Mouse (Mus musculus): ENCODE results near the gene Eef1akmt2. TPM values are rescaled to one million over a fixed set of nuclear protein-coding genes. Genes with fewer than 3 reads are reported as not detected.
A peak's percentile ranks its signal among the peaks of the same experiment; 100 is the strongest.

Gene Eef1akmt2
- polyA plus RNA-seq (2015; fragmentation: Nextera tagmentation; extraction: Ambion mirVana) = 24.1 and 30.1 TPM in 2 replicates

DNA sequence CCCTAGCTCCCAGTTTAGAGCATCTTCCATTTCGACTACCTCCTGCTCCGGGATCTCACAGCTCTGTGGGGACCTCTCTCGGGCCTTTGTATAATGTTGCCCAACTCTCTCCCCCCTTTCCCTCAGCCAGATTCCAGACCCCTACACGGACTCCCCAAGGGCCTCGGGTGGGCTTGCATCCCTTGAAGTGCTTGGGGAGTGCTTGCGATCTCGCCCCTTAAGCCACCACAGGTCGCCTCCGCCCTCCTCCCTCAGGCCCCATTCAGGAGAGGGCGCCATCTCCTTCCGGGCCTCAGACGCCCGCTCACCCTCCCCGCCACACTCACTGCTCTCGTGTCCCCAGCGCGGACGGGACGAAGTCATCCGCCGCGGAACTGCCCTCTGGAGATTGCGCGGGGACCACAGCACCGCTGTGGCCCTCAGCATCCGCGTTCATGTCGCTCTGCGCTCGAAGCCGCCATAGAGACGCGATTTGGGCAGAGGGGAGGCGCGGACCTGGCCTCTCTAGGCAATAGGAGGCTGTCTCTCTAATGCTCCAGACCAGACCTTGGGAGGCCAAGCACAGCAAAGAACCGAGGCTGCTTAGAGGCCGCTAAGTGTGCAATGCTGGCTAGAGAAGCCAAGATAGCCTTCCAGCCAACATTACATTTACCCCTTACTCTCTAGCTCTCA is at the start of gene Eef1akmt2:
TSS of gene Eef1akmt2 (minus strand) at position 501 of the 672 bp plus-strand sequence.
- WGBS (ENCODE audit: insufficient replicate concordance) = under 1% methylated on average over 37 of the region's 37 CpGs
- H3K9ac ChIP-seq = peak within 1 kb of the TSS; percentile 86
- H3K9me3 ChIP-seq (replicated peaks) = no peaks in the 10 kb centered on the region
- no peaks in the 10 kb centered on the region for H3K27me3 ChIP-seq
- H3K4me3 ChIP-seq (replicated peaks) = peak within 1 kb of the TSS; percentile 79
- peak within 1 kb of the TSS; percentile 78 for H3K4me2 ChIP-seq
- H3K4me1 ChIP-seq (replicated peaks) = peaks cover 23% of the 10 kb centered on the region
- peaks cover 26% of the 10 kb centered on the region for H3K36me3 ChIP-seq
- H3K27ac ChIP-seq = peak within 1 kb of the TSS; percentile 91
- DNase-seq (peak; percentile 78), ATAC-seq (ENCODE audit: low read depth) (peak; percentile 94)

DNA sequence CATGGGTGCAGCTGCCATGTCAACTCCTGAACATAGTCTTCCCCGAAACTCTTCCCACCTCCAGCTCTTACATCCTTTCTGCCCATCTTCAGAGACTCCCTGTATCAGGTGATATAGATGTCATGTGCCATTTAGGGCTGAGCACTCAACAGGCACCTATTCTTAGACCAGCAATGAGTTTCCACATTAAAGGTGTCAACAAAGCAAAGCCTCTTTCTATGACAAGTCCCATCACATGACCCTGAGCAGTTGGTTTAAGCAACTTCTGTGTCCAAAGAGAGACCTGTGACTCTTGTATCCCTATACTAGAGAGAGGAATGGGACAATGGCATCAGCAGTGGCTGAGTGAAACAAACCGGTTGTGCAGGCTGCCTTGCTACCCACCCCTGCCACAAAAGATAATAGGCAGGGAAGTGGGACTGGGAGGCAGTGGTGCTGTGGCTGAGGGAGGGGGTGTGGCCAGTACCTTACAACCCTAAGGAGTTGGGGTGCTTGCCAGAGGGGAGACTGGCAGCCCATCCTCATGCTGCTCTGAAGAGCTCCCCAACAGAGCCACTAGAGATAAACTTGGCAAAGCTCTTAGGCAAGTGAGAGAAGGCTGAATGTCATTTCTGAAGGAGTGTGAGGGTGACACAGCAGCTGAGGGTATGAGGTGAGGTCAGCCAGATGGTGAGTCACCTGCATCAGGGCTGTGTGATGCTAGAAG is 48.5 kb upstream of the Eef1akmt2 start:
- Histone ChIP-seq H3K36me3 (no peaks in the 10 kb centered on the region), H3K4me3 (replicated peaks) (no peak overlapping the region), H3K9me3 (replicated peaks) (no peaks in the 10 kb centered on the region), H3K9ac (no peak overlapping the region), H3K4me2 (no peak overlapping the region), H3K4me1 (replicated peaks) (no peaks in the 10 kb centered on the region), H3K27ac (no peak overlapping the region), H3K27me3 (no peaks in the 10 kb centered on the region)
- WGBS (ENCODE audit: insufficient replicate concordance) = 28% methylated on average over 2 of the region's 2 CpGs
- DNase-seq (no peak), ATAC-seq (ENCODE audit: low read depth) (no peak)

DNA sequence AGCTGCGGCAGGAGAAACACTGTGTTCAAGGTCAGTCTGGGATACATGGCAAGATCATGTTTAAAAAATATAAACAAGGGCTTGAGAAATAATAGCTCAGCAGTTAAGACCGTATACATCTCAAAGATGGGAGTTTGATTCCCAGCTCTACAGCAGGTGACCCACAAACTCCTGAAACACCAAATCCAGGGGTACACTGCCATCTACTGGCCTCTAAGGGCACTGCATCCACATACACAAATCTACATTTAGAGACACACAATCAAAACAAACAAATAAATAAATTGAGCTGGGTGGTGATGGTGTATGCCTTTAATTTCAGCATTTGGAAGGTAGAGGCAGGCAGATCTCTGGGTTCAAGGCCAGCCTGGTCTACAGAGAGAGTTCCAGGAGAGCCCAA is 45.8 kb upstream of the Eef1akmt2 start:
- WGBS (ENCODE audit: insufficient replicate concordance) = 63% methylated on average over 2 of the region's 2 CpGs
- H3K27me3 ChIP-seq = no peaks in the 10 kb centered on the region
- H3K4me1 ChIP-seq (replicated peaks) = no peaks in the 10 kb centered on the region
- H3K9ac ChIP-seq = no peak overlapping the region
- H3K4me3 ChIP-seq (replicated peaks) = no peak overlapping the region
- H3K36me3 ChIP-seq = no peaks in the 10 kb centered on the region
- no peak for ATAC-seq (ENCODE audit: low read depth)
- no peak overlapping the region for H3K27ac ChIP-seq
- H3K4me2 ChIP-seq = no peak overlapping the region
- DNase-seq = peak; percentile 30
- no peaks in the 10 kb centered on the region for H3K9me3 ChIP-seq (replicated peaks)

DNA sequence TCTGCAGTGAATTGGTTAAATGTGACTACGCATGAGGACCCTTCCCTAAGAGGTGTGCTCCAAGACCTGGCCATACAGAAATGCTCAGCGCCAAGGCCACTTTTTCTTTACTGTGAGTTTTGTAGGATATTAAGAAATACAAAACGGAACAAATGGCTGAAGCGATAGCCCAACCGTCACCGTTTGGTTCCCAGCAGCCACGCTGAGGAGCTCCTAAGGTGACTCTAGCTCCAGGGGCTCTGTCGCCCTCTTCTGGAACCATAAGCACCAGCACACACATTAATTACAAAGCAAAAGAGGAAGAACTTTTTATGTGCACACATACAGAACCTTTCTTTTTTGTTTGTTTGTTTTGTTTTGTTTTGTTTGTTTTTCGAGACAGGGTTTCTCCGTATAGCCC is 44.8 kb upstream of the Eef1akmt2 start:
- H3K36me3 ChIP-seq = no peaks in the 10 kb centered on the region
- no peaks in the 10 kb centered on the region for H3K4me1 ChIP-seq (replicated peaks)
- H3K4me2 ChIP-seq = no peak overlapping the region
- no peaks in the 10 kb centered on the region for H3K27me3 ChIP-seq
- no peak for ATAC-seq (ENCODE audit: low read depth)
- no peaks in the 10 kb centered on the region for H3K9me3 ChIP-seq (replicated peaks)
- H3K27ac ChIP-seq = no peak overlapping the region
- H3K9ac ChIP-seq = no peak overlapping the region
- no peak overlapping the region for H3K4me3 ChIP-seq (replicated peaks)
- no peak for DNase-seq
- 71% methylated on average over 10 of the region's 10 CpGs for WGBS (ENCODE audit: insufficient replicate concordance)

DNA sequence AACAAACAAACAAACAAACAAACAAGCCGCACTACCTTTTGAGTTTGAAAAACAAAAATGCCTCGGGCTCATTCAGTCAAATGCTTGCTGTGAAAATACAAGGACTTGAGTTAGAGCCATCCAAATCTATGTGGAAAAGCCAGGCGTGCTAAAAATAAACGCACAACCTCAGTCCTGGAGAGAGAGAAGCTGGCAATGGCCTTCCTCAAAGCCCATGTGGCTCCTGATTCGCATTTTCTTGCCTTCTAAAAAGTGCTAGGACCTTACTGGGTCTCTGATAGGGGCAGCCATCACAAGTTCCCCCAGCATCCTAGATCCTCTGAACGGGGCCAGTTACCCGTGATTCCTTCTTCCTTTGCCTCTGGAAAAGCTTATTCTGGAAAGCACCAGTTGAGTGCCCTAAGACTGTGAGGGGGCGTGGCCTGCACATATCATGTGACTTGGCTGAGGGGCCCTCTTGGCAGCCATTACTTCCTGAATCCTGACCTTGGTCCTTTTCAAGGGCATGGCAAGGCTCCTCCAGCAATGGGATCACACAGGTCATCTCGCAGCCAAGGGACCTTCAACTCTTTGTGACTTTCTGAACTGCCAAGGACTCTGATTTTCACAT is 43.8 kb upstream of the Eef1akmt2 start:
- WGBS (ENCODE audit: insufficient replicate concordance) = 69% methylated on average over 9 of the region's 9 CpGs
- DNase-seq (no peak), ATAC-seq (ENCODE audit: low read depth) (no peak)
- Histone ChIP-seq H3K27me3 (no peaks in the 10 kb centered on the region), H3K9me3 (replicated peaks) (no peaks in the 10 kb centered on the region), H3K4me3 (replicated peaks) (no peak overlapping the region), H3K9ac (no peak overlapping the region), H3K36me3 (no peaks in the 10 kb centered on the region), H3K4me2 (no peak overlapping the region), H3K27ac (no peak overlapping the region), H3K4me1 (replicated peaks) (no peaks in the 10 kb centered on the region)

DNA sequence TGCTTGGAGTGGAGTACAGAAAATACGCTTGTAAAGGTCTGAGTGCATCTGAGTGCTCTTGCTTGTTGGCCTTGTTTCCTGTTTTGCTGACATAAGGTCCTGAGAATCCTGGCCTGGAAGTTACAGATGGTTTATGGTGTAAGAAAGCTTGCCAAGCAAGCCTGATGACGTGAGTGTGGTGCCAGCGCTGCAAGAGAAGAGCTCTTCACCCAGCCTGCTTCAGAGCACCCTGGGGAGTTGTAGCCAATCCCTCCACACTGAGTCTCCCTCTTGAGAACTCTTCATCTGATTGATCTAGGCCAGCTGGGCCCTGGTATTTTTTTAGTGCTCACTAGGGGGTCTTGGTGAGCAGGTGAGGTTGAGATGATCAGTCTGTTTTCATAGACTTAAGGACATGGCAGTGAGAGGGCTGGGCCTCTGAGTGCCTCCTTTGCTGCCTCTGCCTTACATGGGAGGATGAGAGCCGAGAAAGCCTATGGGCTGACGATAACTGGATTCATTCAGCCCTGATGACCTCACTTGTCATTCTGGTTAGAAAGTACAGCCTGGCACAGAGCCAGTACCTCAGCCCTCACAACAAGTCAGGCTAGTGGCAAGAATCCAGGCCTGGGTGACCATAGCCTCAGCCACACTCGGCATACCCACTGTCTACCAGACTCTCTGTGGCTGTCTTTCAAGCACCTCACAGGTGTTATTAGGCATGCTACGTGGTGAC is 42.5 kb upstream of the Eef1akmt2 start:
- H3K27me3 ChIP-seq = no peaks in the 10 kb centered on the region
- H3K36me3 ChIP-seq = no peaks in the 10 kb centered on the region
- no peak for DNase-seq
- H3K4me2 ChIP-seq = no peak overlapping the region
- no peak overlapping the region for H3K4me3 ChIP-seq (replicated peaks)
- H3K4me1 ChIP-seq (replicated peaks) = no peaks in the 10 kb centered on the region
- no peak overlapping the region for H3K9ac ChIP-seq
- no peak overlapping the region for H3K27ac ChIP-seq
- no peaks in the 10 kb centered on the region for H3K9me3 ChIP-seq (replicated peaks)
- no peak for ATAC-seq (ENCODE audit: low read depth)
- 65% methylated on average over 7 of the region's 7 CpGs for WGBS (ENCODE audit: insufficient replicate concordance)

DNA sequence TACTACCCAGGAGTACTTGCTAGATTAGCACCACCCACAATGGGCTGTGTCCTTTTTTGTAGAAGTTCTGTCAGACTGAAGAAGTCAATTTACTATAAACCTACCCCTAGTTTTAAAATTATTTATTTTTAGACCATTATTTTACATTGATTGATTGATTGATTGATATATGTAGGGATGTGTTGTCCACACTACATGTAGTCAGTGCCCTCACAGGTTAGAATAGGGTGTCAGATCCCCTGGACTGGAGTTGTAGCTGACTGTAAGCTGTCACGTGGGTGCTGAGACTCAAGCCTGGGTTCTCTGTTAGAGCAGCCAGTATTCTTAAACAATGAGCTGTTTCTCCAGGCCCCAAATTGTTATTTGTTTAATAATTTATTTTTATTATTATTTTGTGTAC is 40.9 kb upstream of the Eef1akmt2 start:
- ATAC-seq (ENCODE audit: low read depth) = no peak
- Histone ChIP-seq H3K9me3 (replicated peaks) (no peaks in the 10 kb centered on the region), H3K27me3 (no peaks in the 10 kb centered on the region), H3K27ac (no peak overlapping the region), H3K9ac (no peak overlapping the region), H3K36me3 (no peaks in the 10 kb centered on the region), H3K4me3 (replicated peaks) (no peak overlapping the region), H3K4me2 (no peak overlapping the region), H3K4me1 (replicated peaks) (peaks cover 5% of the 10 kb centered on the region)
- 59% methylated on average over 1 of the region's 1 CpGs for WGBS (ENCODE audit: insufficient replicate concordance)
- no peak for DNase-seq

DNA sequence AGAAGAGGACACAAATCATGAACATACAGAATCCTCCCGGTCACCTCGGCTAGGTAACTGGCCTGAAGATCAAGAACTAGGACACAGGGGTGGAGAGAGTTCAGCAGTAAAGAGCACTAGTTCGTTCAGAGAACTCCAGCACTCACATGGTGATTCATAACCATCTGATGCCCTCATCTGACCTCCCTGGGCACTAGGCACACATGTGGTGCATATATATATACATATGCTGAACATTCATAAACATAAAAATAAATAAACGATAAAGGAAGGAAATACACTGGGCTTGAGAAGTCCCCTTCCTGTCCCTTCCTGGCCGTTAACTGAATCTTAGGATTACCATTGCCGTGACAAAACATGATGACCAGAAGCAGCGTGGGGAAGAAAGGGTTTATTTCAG is 40.3 kb upstream of the Eef1akmt2 start:
- ATAC-seq (ENCODE audit: low read depth) (no peak), DNase-seq (no peak)
- H3K9ac ChIP-seq = no peak overlapping the region
- H3K9me3 ChIP-seq (replicated peaks) = no peaks in the 10 kb centered on the region
- H3K4me1 ChIP-seq (replicated peaks) = peaks cover 10% of the 10 kb centered on the region
- no peaks in the 10 kb centered on the region for H3K36me3 ChIP-seq
- H3K27ac ChIP-seq = no peak overlapping the region
- WGBS (ENCODE audit: insufficient replicate concordance) = 64% methylated on average over 7 of the region's 7 CpGs
- no peaks in the 10 kb centered on the region for H3K27me3 ChIP-seq
- no peak overlapping the region for H3K4me2 ChIP-seq
- H3K4me3 ChIP-seq (replicated peaks) = no peak overlapping the region

DNA sequence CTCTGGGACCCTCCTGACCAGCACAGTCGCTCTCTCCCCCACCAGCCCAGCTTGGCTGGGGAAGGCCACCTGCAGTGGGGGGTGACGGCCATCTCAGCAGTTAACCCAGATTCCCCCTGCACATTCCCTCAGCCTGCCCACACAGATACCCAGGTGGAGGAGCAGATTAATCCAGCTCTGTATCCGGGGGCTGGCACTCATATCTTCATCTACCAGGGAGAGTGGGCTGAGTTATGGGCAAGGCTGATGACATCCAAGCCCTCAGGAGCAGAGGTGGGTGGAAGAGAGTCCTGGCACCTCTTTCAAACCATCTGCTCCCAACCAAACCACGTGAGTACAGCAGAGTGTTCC is 39.8 kb upstream of the Eef1akmt2 start:
- no peak overlapping the region for H3K4me3 ChIP-seq (replicated peaks)
- H3K27ac ChIP-seq = no peak overlapping the region
- DNase-seq (no peak), ATAC-seq (ENCODE audit: low read depth) (no peak)
- no peaks in the 10 kb centered on the region for H3K36me3 ChIP-seq
- H3K9me3 ChIP-seq (replicated peaks) = no peaks in the 10 kb centered on the region
- no peak overlapping the region for H3K9ac ChIP-seq
- peaks cover 15% of the 10 kb centered on the region for H3K4me1 ChIP-seq (replicated peaks)
- no peak overlapping the region for H3K4me2 ChIP-seq
- WGBS (ENCODE audit: insufficient replicate concordance) = 45% methylated on average over 4 of the region's 4 CpGs
- no peaks in the 10 kb centered on the region for H3K27me3 ChIP-seq

DNA sequence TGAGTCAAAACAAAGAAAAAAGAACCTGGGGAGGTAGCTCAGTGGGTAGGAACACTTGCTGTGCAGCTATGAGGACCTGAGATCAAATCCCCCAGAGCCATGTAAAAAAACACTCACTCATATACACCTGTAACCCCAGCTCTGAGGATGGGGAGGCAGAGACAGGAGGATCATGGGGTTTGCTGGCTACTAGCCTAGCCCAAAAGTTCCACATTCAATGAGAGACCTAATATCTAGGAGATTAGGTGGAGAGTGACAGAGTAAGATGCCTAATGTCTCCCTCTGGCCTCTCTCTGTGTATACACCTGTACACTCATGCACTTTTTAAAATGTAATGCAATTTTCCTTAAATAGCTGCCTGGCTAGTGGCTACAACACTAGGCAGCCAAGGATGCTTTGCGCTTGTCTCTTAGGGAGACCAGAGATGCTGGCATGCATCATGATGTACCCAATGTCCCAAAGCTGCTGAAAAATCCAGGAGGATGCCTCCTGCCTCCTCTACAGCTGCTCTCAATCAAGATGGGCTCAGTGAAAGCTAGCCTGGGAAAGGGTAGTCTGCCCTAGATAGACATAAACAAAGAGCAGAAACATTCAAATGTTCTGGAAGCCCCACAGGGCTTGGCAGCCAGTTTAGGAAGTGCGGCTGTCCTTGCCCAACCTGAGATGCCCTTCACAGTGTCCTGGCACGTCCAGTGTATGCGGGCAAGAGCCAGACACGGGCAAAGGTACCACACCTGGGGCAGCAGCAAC is 39.3 kb upstream of the Eef1akmt2 start:
- no peak overlapping the region for H3K4me3 ChIP-seq (replicated peaks)
- DNase-seq = no peak
- H3K36me3 ChIP-seq = no peaks in the 10 kb centered on the region
- no peak overlapping the region for H3K9ac ChIP-seq
- H3K27ac ChIP-seq = no peak overlapping the region
- no peaks in the 10 kb centered on the region for H3K9me3 ChIP-seq (replicated peaks)
- no peak for ATAC-seq (ENCODE audit: low read depth)
- no peak overlapping the region for H3K4me2 ChIP-seq
- H3K4me1 ChIP-seq (replicated peaks) = peaks cover 16% of the 10 kb centered on the region
- 64% methylated on average over 5 of the region's 5 CpGs for WGBS (ENCODE audit: insufficient replicate concordance)
- H3K27me3 ChIP-seq = no peaks in the 10 kb centered on the region

DNA sequence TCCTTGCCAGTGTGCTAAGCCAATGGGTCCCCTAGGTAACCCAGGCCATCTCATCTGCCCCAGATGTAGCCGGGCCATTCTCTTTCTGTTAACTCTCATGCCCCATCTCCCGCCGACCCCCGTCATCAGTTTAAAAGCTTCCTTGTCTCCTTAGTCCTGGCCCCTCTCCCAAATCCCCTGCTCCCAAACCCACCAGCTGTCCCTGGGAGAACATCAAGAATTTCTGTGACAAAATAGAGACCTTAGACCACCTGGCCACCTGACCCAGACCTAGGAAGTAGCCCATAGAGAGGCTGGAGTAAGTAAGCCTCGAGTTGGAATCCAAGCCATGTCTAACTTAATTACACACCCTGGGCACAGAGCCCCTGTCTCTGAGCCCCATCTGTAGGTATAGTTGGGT is 37.7 kb upstream of the Eef1akmt2 start:
- Histone ChIP-seq H3K36me3 (peaks cover 4% of the 10 kb centered on the region; the same call in 1 of the 2 replicates), H3K4me1 (replicated peaks) (peaks cover 16% of the 10 kb centered on the region), H3K4me3 (replicated peaks) (no peak overlapping the region), H3K9ac (no peak overlapping the region), H3K27me3 (no peaks in the 10 kb centered on the region), H3K4me2 (no peak overlapping the region), H3K27ac (no peak overlapping the region), H3K9me3 (replicated peaks) (no peaks in the 10 kb centered on the region)
- DNase-seq = no peak
- 84% methylated on average over 5 of the region's 5 CpGs for WGBS (ENCODE audit: insufficient replicate concordance)
- ATAC-seq (ENCODE audit: low read depth) = no peak
